Mouse (Mus musculus) limb, embryonic 12.5 days (tissue): ENCODE data around the gene Wdr11. TPM values are rescaled to one million over a fixed set of nuclear protein-coding genes. Genes with fewer than 3 reads are reported as not detected.

Source experiments
- ATAC-seq: fragments of 200-750 bp; cut with Nextera tagmentation; 2 replicates; pipeline ENCODE4 v1.8.0; 2017; ENCODE audit warnings: low read depth, moderate TSS enrichment; ENCODE audit not compliant: insufficient number of reproducible peaks, insufficient read depth, low FRiP score, low TSS enrichment
- H3K27ac ChIP-seq: fragments of 300-500 bp; sonication (generic); 2 replicates; pipeline ENCODE4 v1.5.1; 2016; ENCODE audit warnings: mild to moderate bottlenecking, moderate library complexity
- H3K27me3 ChIP-seq: fragments of 300-500 bp; sonication (generic); 2 replicates; pipeline ENCODE4 v1.6.1; 2016; ENCODE audit warnings: mild to moderate bottlenecking, moderate library complexity
- H3K36me3 ChIP-seq: fragments of 300-500 bp; sonication (generic); 2 replicates; pipeline ENCODE4 v1.6.1; 2016; ENCODE audit warnings: mild to moderate bottlenecking, moderate library complexity
- H3K4me1 ChIP-seq: fragments of 300-500 bp; sonication (generic); replicated peaks from 2 replicates; pipeline ENCODE4 v1.6.1; 2016
- H3K4me2 ChIP-seq: fragments of 300-500 bp; sonication (generic); 2 replicates; pipeline ENCODE4 v1.6.1; 2016; ENCODE audit warnings: mild to moderate bottlenecking, moderate library complexity
- H3K4me3 ChIP-seq: fragments of 300-500 bp; sonication (generic); replicated peaks from 2 replicates; pipeline ENCODE4 v1.5.1; 2016; ENCODE audit warnings: mild to moderate bottlenecking
- H3K9ac ChIP-seq: fragments of 300-500 bp; sonication (generic); replicated peaks from 2 replicates; pipeline ENCODE4 v1.6.1; 2016; ENCODE audit warnings: mild to moderate bottlenecking, moderate library complexity
- H3K9me3 ChIP-seq: fragments of 300-500 bp; sonication (generic); 2 replicates; pipeline ENCODE4 v1.6.1; 2016; ENCODE audit warnings: mild to moderate bottlenecking, moderate library complexity
- WGBS: fragments of 180-500 bp; shearing (Covaris S2); methylation state at CpG from one replicate; pipeline ENCODE4 v1.1.7; 2016; 5-methylcytosine and 5-hydroxymethylcytosine counted together
- polyA plus RNA-seq: library from polyadenylated mRNA; unstranded; fragments of >200 nt; fragmentation: Nextera tagmentation; extraction: Ambion mirVana; gene quantifications from 2 replicates; pipeline ENCODE4 v1.2.1, GENCODE M21; 2016

The Wdr11 gene
- 48.7 and 49.2 TPM in 2 replicates for polyA plus RNA-seq

GRCm38 (mm10) chr7:129591371-129592131, at the start of gene Wdr11:
Gene Wdr11 (plus strand): TSS chr7:129591863.
- peaks cover 9% of the 10 kb centered on the region for H3K36me3 ChIP-seq
- peak; percentile 87 for ATAC-seq
- 3% methylated on average over 37 of the region's 37 CpGs for WGBS

DNA sequence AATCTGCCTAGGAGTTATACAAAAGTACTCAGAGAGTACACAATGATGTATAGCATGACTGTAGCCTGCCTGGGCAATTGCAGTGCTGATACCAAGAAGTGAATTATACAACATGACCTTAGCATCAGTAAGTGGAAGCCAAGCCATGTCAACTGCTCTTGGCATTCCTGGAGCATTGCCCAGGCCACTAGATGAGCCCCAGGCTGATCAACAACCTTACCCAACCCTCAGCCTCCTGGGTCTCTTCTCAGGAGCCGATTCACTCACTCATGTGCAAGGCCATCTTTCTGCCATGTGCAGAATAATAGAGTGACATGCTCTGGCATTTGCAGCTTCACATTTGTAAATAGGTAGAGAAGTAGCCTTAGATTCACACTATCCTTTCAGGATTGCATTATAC, 24.1 kb upstream of the Wdr11 start:
- 84% methylated on average over 1 of the region's 1 CpGs for WGBS
- H3K9ac ChIP-seq = no peak overlapping the region
- H3K27me3 ChIP-seq = no peaks in the 10 kb centered on the region
- ATAC-seq = no peak
- H3K4me2 ChIP-seq = no peak overlapping the region
- H3K27ac ChIP-seq = no peak overlapping the region
- H3K36me3 ChIP-seq = no peaks in the 10 kb centered on the region
- H3K4me3 ChIP-seq = no peak overlapping the region
- no peaks in the 10 kb centered on the region for H3K4me1 ChIP-seq
- H3K9me3 ChIP-seq = no peaks in the 10 kb centered on the region

More at GRCm38 (mm10) chr7:129591371-129592131, at the start of gene Wdr11:
- Histone ChIP-seq H3K4me1 (peaks cover 5% of the 10 kb centered on the region; the same call in 1 of the 2 replicates), H3K4me3 (peak within 1 kb of the TSS; percentile 75), H3K9me3 (no peaks in the 10 kb centered on the region), H3K9ac (peak within 1 kb of the TSS; percentile 81), H3K27me3 (no peaks in the 10 kb centered on the region), H3K4me2 (peak within 1 kb of the TSS; percentile 70), H3K27ac (peak within 1 kb of the TSS; percentile 96)

DNA sequence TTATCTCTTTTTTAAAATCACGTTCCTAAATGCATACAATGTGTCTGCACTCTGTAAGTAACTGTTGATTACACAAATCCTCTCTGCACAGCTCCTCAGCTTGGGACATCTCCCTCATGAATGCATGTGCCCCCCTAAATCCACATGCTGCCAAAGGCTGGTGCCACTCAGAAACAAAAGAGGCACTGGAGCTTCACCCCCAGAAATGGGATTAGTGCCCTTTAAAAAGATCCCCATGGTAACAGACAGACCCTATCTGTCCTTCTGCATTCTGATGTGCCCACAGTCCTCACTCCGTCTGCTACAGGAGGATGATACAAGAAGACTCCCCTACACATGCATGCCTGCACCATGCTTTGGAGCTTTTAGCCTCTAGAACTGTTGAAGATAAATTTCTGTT, 23.3 kb upstream of the Wdr11 start:
- H3K36me3 ChIP-seq = no peaks in the 10 kb centered on the region
- H3K9me3 ChIP-seq = no peaks in the 10 kb centered on the region
- no peak overlapping the region for H3K9ac ChIP-seq
- WGBS = 78% methylated on average over 2 of the region's 2 CpGs
- ATAC-seq = no peak
- H3K27me3 ChIP-seq = no peaks in the 10 kb centered on the region
- H3K27ac ChIP-seq = no peak overlapping the region
- H3K4me2 ChIP-seq = no peak overlapping the region
- no peaks in the 10 kb centered on the region for H3K4me1 ChIP-seq
- H3K4me3 ChIP-seq = no peak overlapping the region

DNA sequence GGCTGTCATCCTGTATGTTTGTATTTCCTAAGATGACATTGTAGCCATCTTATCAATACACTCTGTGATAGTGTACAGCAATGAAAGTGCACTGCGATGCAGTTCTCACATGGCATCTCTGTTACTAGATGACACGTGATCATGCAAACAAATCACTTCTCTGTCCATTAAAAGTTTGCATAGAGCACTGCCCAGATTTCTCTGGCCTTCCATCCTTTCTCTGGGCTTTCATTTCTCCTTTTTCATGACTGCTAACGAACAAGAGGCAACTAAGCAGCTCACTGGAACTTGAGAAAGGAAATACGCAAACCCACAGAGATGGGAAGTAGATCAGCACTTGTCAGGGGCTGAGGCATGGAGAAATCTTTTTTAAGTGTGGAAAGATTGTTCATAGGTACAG, 17.2 kb upstream of the Wdr11 start:
- Histone ChIP-seq H3K4me2 (no peak overlapping the region), H3K4me3 (no peak overlapping the region), H3K27me3 (no peaks in the 10 kb centered on the region), H3K36me3 (no peaks in the 10 kb centered on the region), H3K27ac (no peak overlapping the region), H3K9ac (no peak overlapping the region), H3K9me3 (no peaks in the 10 kb centered on the region), H3K4me1 (no peaks in the 10 kb centered on the region)
- WGBS = 77% methylated on average over 4 of the region's 4 CpGs
- no peak for ATAC-seq

GRCm38 (mm10) chr7:129575110-129575784, 16.4 kb upstream of the Wdr11 start:
- H3K9me3 ChIP-seq = no peaks in the 10 kb centered on the region
- H3K4me3 ChIP-seq = no peak overlapping the region
- no peak overlapping the region for H3K27ac ChIP-seq
- ATAC-seq = no peak
- no peak overlapping the region for H3K4me2 ChIP-seq
- no peaks in the 10 kb centered on the region for H3K27me3 ChIP-seq
- no peaks in the 10 kb centered on the region for H3K4me1 ChIP-seq
- 11% methylated on average over 7 of the region's 7 CpGs for WGBS
- H3K36me3 ChIP-seq = no peaks in the 10 kb centered on the region
- H3K9ac ChIP-seq = no peak overlapping the region

DNA sequence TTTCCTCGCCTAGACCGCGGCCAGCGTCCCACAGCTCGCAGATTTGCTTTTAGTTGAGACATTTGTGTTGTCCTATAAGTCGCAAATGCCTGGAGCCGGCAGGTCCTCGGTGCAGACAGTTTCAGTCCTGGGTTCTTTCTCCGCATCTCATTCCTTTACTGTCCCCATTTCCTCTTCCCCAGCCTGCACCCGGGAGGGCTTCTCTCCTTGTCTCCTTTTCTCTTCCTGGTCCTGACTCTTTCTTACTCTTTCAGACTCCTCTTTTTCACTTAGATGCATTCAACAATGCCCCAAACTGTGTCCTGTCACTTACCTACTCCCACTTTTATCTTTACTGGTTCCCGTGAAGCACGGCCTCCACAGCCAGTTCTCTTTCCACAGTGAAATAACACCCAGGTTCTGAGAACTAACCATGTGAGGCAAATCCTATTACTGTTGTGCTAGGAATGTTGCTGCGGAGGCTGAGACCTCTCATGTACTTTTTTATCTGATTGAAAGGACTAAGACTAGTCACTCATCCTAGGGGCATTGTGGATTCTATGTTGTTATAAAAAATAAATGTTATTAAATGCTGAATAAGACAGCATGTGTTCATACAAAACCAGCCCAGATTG, 576 bp downstream of the Wdr11 start:
- Histone ChIP-seq H3K9me3 (no peaks in the 10 kb centered on the region), H3K27me3 (no peaks in the 10 kb centered on the region), H3K4me1 (peaks cover 5% of the 10 kb centered on the region; the same call in 1 of the 2 replicates), H3K36me3 (peaks cover 16% of the 10 kb centered on the region), H3K4me3 (peak overlapping the region; percentile 75), H3K4me2 (peak overlapping the region; percentile 70), H3K27ac (peak overlapping the region; percentile 96), H3K9ac (peak overlapping the region; percentile 81)
- WGBS = 2% methylated on average over 13 of the region's 13 CpGs
- peak; percentile 56; the same call in 1 of the 2 replicates for ATAC-seq

DNA sequence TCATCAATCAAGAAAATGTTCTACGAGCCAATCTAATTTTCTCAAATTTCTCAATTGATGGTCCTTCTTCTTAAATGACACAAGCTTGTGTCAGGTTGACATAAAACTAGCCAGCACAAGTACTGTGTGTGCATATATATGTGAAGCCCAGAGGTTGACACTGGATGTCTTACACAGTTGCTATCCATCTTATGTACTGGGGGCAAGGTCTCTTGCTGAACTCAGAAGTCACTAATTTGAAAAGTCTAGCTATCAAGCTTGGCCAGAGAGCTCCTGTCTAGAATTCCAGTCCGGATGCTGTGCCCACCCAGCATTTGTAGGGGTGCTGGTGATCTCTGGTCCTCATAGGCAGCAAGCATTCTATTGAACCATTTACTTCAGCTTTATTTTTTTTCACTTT, 5.5 kb downstream of the Wdr11 start:
- Histone ChIP-seq H3K36me3 (peaks cover 51% of the 10 kb centered on the region), H3K27ac (no peak overlapping the region), H3K9me3 (no peaks in the 10 kb centered on the region), H3K4me2 (no peak overlapping the region), H3K4me1 (peaks cover 5% of the 10 kb centered on the region; the same call in 1 of the 2 replicates), H3K4me3 (no peak overlapping the region), H3K9ac (no peak overlapping the region), H3K27me3 (no peaks in the 10 kb centered on the region)
- 97% methylated on average over 2 of the region's 2 CpGs for WGBS
- no peak for ATAC-seq

DNA sequence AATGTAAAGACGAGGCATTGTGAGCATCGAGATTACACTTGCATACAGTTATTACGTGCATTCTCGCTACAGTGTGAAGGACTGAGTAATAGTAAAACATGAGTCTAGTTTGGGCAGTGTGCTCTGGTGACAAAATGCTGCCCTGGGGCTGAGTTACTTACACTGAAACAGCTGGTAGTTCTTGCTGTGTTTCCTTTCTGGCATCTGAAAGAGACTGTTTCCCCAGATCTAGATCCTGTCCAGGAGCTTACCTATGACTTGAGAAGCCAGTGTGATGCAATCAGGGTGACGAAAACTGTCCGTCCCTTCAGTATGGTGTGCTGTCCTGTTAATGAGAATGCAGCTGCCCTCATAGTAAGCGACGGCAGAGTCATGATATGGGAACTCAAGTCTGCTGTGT, 14.6 kb downstream of the Wdr11 start:
- H3K36me3 ChIP-seq = peaks cover 93% of the 10 kb centered on the region

GRCm38 (mm10) chr7:129621141-129621540, 29.5 kb downstream of the Wdr11 start:
- ATAC-seq = no peak
- H3K27ac ChIP-seq = no peak overlapping the region
- H3K27me3 ChIP-seq = no peaks in the 10 kb centered on the region
- no peaks in the 10 kb centered on the region for H3K4me1 ChIP-seq
- H3K9ac ChIP-seq = no peak overlapping the region
- no peaks in the 10 kb centered on the region for H3K9me3 ChIP-seq
- WGBS = 92% methylated on average over 5 of the region's 5 CpGs
- peaks cover 76% of the 10 kb centered on the region for H3K36me3 ChIP-seq
- no peak overlapping the region for H3K4me3 ChIP-seq
- H3K4me2 ChIP-seq = no peak overlapping the region

More for the DNA sequence above, 14.6 kb downstream of the Wdr11 start:
- Histone ChIP-seq H3K4me1 (no peaks in the 10 kb centered on the region), H3K9ac (no peak overlapping the region), H3K27ac (no peak overlapping the region), H3K4me2 (no peak overlapping the region), H3K4me3 (no peak overlapping the region), H3K9me3 (no peaks in the 10 kb centered on the region), H3K27me3 (no peaks in the 10 kb centered on the region)
- no peak for ATAC-seq
- 95% methylated on average over 8 of the region's 8 CpGs for WGBS

- Histone ChIP-seq H3K36me3 (peaks cover 93% of the 10 kb centered on the region), H3K27me3 (no peaks in the 10 kb centered on the region), H3K4me2 (no peak overlapping the region), H3K9ac (no peak overlapping the region), H3K4me3 (no peak overlapping the region), H3K27ac (no peak overlapping the region), H3K9me3 (no peaks in the 10 kb centered on the region), H3K4me1 (no peaks in the 10 kb centered on the region)
- ATAC-seq = no peak
- 96% methylated on average over 7 of the region's 7 CpGs for WGBS
Measured at GRCm38 (mm10) chr7:129630351-129630750, 38.7 kb downstream of the Wdr11 start.

GRCm38 (mm10) chr7:129631453-129631852, 39.8 kb downstream of the Wdr11 start:
- Histone ChIP-seq H3K9ac (no peak overlapping the region), H3K27ac (no peak overlapping the region), H3K36me3 (peaks cover 92% of the 10 kb centered on the region), H3K9me3 (no peaks in the 10 kb centered on the region), H3K4me2 (no peak overlapping the region), H3K27me3 (no peaks in the 10 kb centered on the region), H3K4me1 (0 out of 2 replicates have a peak, but pooled peaks cover 3% of the 10 kb centered on the region), H3K4me3 (no peak overlapping the region)
- WGBS = 93% methylated on average over 6 of the region's 6 CpGs
- no peak for ATAC-seq
